Mouse (Mus musculus): Measurements from ENCODE around the gene Nxph4. TPM values are rescaled to one million over a fixed set of nuclear protein-coding genes. Genes with fewer than 3 reads are reported as not detected.

Nxph4 gene
- total RNA-seq, 4 experiments from 2014 or later = 0.22 to 0.66 (median 0.50) TPM

DNA sequence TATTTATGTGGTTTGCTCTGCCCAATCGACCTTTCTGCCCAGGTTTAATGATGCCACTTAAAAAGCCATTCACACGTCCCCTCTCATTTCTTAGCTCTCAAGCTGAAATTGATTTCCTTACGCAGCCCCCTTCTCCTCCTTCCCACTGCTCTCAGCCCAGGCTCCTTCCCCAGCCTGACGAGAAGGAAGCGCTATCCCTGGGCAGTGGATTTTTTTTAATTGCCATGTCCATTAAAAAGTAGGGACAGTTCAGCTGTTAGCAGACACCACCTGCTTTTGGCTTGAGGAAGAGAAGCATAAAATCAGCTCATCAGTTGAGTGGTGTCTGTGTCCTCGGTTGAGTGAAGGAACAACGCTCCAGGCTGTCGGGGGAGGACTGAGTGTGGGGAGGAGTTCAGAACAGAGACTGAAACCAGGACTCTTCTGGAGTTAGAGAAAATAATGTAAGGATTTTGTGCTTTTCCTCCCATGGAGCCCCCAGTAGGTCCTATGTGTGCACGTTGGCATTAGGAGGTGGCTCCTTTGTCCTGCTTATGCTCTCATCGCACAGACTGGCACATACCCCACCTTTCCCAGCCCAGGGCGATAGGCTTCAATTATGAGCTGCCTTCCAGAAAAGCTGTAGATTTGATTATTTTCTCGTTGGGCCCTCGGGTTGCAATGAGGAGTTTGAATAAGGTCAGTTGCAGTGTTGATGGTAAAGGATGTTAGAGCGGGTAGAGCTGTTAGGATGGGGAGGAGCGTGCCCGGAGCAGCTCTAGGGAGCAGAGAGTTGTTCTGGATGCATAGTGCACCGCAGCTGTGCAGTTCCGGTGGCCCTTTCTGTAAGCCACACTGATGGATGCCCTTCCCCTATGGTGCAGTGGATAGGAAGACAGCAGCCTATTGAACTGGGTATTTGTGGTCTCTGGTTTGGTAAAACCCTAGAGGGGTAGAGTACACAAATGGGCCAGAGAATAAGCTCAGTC is 43.9 kb downstream of the Nxph4 start:
- DNase-seq (ENCODE audit: low spot score) = no peak

DNA sequence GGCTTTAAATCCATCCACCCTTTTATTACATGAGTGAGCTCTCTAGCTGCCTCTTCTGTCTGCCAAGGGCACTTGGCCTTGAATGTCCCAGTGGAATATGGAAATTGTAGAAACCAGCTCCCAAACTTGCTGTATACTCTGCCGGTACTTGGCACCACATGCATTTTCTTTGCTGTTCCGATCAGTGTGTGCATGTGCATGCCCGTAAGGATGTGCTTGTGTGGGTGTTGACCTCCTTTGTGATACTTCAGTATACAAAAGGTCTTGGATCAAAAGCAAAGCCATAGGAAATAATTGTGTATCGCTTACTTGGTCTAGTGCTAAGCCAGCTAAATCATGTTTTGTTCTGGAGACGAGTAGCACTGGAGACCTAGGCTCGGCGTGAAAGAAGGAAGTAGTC is 45.5 kb downstream of the Nxph4 start:
- no peak for DNase-seq (ENCODE audit: low spot score)

DNA sequence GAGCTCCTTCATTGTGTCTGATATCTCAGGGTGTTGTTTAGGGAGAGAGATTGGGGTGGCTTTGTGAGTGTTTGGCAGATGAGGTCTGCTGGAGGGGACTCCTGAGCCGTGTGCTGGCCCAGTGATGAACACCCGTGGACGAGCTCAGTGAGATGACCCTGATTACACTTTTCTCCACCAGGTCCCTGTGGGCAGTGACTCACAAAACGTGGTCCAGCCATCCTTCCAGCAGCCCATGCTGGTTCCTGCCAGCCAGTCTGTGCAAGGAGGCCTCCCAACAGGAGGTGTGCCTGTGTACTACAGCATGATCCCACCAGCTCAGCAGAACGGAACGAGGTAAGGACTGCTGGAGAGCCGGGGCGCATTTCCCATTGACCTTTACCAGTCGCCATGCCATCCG is 49.1 kb downstream of the Nxph4 start:
- DNase-seq (ENCODE audit: low spot score) = no peak

GRCm38 (mm10) chr10:127480833-127481813 is 53.2 kb downstream of the Nxph4 start:
- DNase-seq (ENCODE audit: low spot score) = peak; percentile 46

GRCm38 (mm10) chr10:127479131-127479530 is 55.2 kb downstream of the Nxph4 start:
- DNase-seq (ENCODE audit: low spot score) = peak; percentile 22

GRCm38 (mm10) chr10:127477301-127477700 is 57.1 kb downstream of the Nxph4 start:
- DNase-seq (ENCODE audit: low spot score) = no peak

GRCm38 (mm10) chr10:127476541-127476940 is 57.8 kb downstream of the Nxph4 start:
- DNase-seq (ENCODE audit: low spot score) = no peak

Other genes starting within 250 kb of the Nxph4 start
- 10 to 100 TPM; 17.6 to 25.5 (median 19.5) TPM for gene Mbd6, start 245.5 kb downstream of the Nxph4 start, total RNA-seq (2022)
- gene Mars, start 222.8 kb downstream of the Nxph4 start, total RNA-seq (2022) = 10 to 100 TPM; 42.1 to 48.8 (median 45.4) TPM
- gene Arhgap9, start 212.6 kb downstream of the Nxph4 start, total RNA-seq (2022) = 1 to 10 TPM; 1.5 to 3.2 (median 3.0) TPM
- gene Gli1, start 192.6 kb downstream of the Nxph4 start, total RNA-seq (2022) = 1 to 10 TPM; 1.1 to 1.7 (median 1.3) TPM
- not detected for gene Inhbe, start 180.1 kb downstream of the Nxph4 start, total RNA-seq (2022)
- not detected for gene Inhbc, start 164.1 kb downstream of the Nxph4 start, total RNA-seq (2022)
- gene R3hdm2, start 154.2 kb downstream of the Nxph4 start, total RNA-seq (2022) = 100 to 1,000 TPM; 150 to 177 (median 168) TPM
- gene Stac3, start 32.9 kb downstream of the Nxph4 start, total RNA-seq (2022) = 1 to 10 TPM in 1 of 4 experiments, under 1 TPM in 2, not detected in 1; 0.66 to 1.5 (median 0.76) TPM
- gene Ndufa4l2, start 19.6 kb downstream of the Nxph4 start, total RNA-seq (2022) = 10 to 100 TPM; 17.2 to 26.5 (median 21.6) TPM
- 10 to 100 TPM; 41.6 to 48.4 (median 44.5) TPM for gene Shmt2, start 12.1 kb downstream of the Nxph4 start, total RNA-seq (2022)
- gene Lrp1, start 86.6 kb upstream of the Nxph4 start, total RNA-seq (2022) = 10 to 100 TPM; 64.0 to 88.9 (median 74.0) TPM
- 10 to 100 TPM; 38.4 to 43.7 (median 43.2) TPM for gene Stat6, start 108.4 kb upstream of the Nxph4 start, total RNA-seq (2022)
- gene Nemp1, start 132.3 kb upstream of the Nxph4 start, total RNA-seq (2022) = 1 to 10 TPM; 3.0 to 5.1 (median 3.6) TPM
- 10 to 100 TPM in 1 of 4 experiments, 1 to 10 TPM in 3; 5.0 to 10.3 (median 6.6) TPM for gene Nab2, start 134.0 kb upstream of the Nxph4 start, total RNA-seq (2022)
- gene Myo1a, start 170.6 kb upstream of the Nxph4 start, total RNA-seq (2022) = under 1 TPM in 1 of 4 experiments, not detected in 3; 0.08 TPM
- gene Tac2, start 189.9 kb upstream of the Nxph4 start, total RNA-seq (2022) = not detected
- gene Zbtb39, start 205.0 kb upstream of the Nxph4 start, total RNA-seq (2022) = 1 to 10 TPM; 6.4 to 7.9 (median 7.5) TPM
- gene Gpr182, start 217.2 kb upstream of the Nxph4 start, total RNA-seq (2022) = 1 to 10 TPM; 3.8 to 4.8 (median 4.2) TPM
- gene Rdh1, start 225.2 kb upstream of the Nxph4 start, total RNA-seq (2022) = under 1 TPM in 1 of 4 experiments, not detected in 3; 0.06 TPM
- gene Rdh16f1, start 225.2 kb upstream of the Nxph4 start, total RNA-seq (2022) = under 1 TPM in 1 of 4 experiments, not detected in 3; 0.22 TPM
- under 1 TPM in 2 of 4 experiments, not detected in 2; 0.09 to 0.22 TPM for gene Rdh9, start 241.8 kb upstream of the Nxph4 start, total RNA-seq (2022)